In the genomic region with DNA sequence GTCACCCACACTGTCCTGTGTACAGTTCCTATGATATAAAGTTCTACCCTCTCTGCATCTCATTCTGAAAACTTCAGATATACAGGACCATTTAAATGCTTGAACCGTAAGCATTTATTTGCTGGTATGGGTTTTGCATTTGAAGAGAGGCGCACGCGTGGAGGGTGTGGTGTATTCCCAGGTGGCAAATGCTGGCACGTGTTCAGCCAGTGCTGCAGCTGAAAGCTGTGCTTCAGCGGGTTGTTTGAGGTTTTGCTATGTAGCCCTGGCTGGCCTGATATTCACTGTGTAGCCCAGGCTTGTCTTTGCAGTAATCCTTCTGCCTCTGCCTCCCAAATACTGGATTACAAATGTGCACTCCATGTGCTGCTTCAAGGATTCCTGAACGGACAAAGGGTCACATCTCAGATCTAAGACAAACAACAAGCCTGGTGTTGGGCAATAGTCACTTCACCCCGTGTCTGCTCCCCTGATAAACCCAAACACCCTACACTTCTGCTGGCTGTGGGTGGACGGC, we compare ENCODE assay signal across 15 mouse cellular contexts.
DNase-seq lines count a peak whose midpoint lies in the region; ATAC-seq and TF ChIP-seq lines count a peak whose summit lies in the region.
"Had no signal": no experiment of that assay in that cellular context is flagged by ENCODE, and none has a peak within 500 bp of the region (broad histone marks: within the 10 kb centered on the region; RNA-seq: fewer than 3 reads in every experiment).

No protein-coding gene starts in this region.

- no peak for ATAC-seq in liver, postnatal 0 days
- no peak for ATAC-seq in erythroid progenitor cell, adult 5-6 weeks (replicated peaks; ENCODE audit: low FRiP score, poor library complexity, severe bottlenecking)
- ATAC-seq: inflammation-experienced regulatory T-cells, adult 6 months; midbrain, embryonic 13.5 days had no signal

- peaks cover 2% of the 10 kb centered on the region; the same call in 1 of the 2 replicates for H3K79me2 ChIP-seq in liver, adult 2 months (ENCODE audit: control insufficient read depth, insufficient read depth, low read length)

- no peak for TF ChIP-seq POLR2A in liver, adult 2 months (IDR thresholded peaks at IDR 0.05; ENCODE audit: extremely low read depth, insufficient read depth, low read length)

- H3K27ac ChIP-seq in liver, adult 2 months (replicated peaks; ENCODE audit: insufficient read depth, low read depth, low read length) = no peak overlapping the region
- H3K27ac ChIP-seq in liver, postnatal 0 days (ENCODE audit: low read depth) = no peak overlapping the region
- H3K27ac ChIP-seq in gastrocnemius, adult 2 months = no peak overlapping the region; the same call in 1 of the 2 replicates
- H3K27ac ChIP-seq: forebrain, embryonic 10.5 days; limb, embryonic 13.5 days; midbrain, embryonic 13.5 days had no signal

- WGBS in liver, adult 2 months = 69% methylated on average over 9 of the region's 9 CpGs
- 74% methylated on average over 9 of the region's 9 CpGs for WGBS in liver, postnatal 0 days (ENCODE audit: insufficient replicate concordance)

- peak; percentile 50 for DNase-seq in adrenal gland, postnatal 14 days
- DNase-seq in adrenal gland, adult 8-10 months = no peak
- peak; percentile 42 for DNase-seq in liver, adult 2 months (ENCODE audit: extremely low read depth, low read depth, low spot score)
- no peak for DNase-seq in liver, postnatal 0 days
- DNase-seq in gastrocnemius, adult 2 months = peak; percentile 65
- peak; percentile 36 to 51 for DNase-seq in heart, postnatal 10 days
- DNase-seq in frontal cortex, postnatal 25 days (ENCODE audit: low spot score in 2 of 2) = no peak
- DNase-seq: cerebellum, adult 9-11 months; kidney, postnatal 14 days; thymus, adult 18-20 months had no signal

- no peak overlapping the region for H3K4me2 ChIP-seq in liver, postnatal 0 days (ENCODE audit: low read depth, low read length)
- H3K4me2 ChIP-seq: limb, embryonic 13.5 days; midbrain, embryonic 13.5 days had no signal

- no peak for TF ChIP-seq EP300 in liver, postnatal 0 days (IDR thresholded peaks at IDR 0.05; ENCODE audit: low read depth)

- peaks cover 2% of the 10 kb centered on the region; the same call in 1 of the 2 replicates for H3K9me3 ChIP-seq in liver, postnatal 0 days (ENCODE audit: low read length)
- H3K9me3 ChIP-seq: limb, embryonic 13.5 days; midbrain, embryonic 13.5 days had no signal

- peaks cover 5% of the 10 kb centered on the region for H3K36me3 ChIP-seq in liver, adult 2 months (ENCODE audit: control insufficient read depth, insufficient read depth, low read length)
- 0 out of 2 replicates have a peak, but pooled peaks cover 5% of the 10 kb centered on the region for H3K36me3 ChIP-seq in liver, postnatal 0 days (replicated peaks; ENCODE audit: insufficient read depth, low read length)
- H3K36me3 ChIP-seq: limb, embryonic 13.5 days had no signal

- TF ChIP-seq CTCF in liver, adult 2 months (IDR thresholded peaks at IDR 0.05; ENCODE audit: low read depth, low read length) = no peak
- TF ChIP-seq CTCF in liver, postnatal 0 days (IDR thresholded peaks at IDR 0.05; ENCODE audit: low read depth) = no peak
- TF ChIP-seq CTCF in gastrocnemius, adult 2 months (IDR thresholded peaks at IDR 0.05) = no peak

- H3K9ac ChIP-seq in liver, adult 2 months (ENCODE audit: low read depth, low read length) = no peak overlapping the region
- no peak overlapping the region for H3K9ac ChIP-seq in liver, postnatal 0 days (replicated peaks)
- H3K9ac ChIP-seq: limb, embryonic 13.5 days; midbrain, embryonic 13.5 days had no signal

- H3K4me3 ChIP-seq in liver, adult 2 months (ENCODE audit: insufficient read depth, low read depth, low read length) = no peak overlapping the region
- H3K4me3 ChIP-seq in liver, postnatal 0 days (ENCODE audit: low read depth, low read length) = no peak overlapping the region
- no peak overlapping the region for H3K4me3 ChIP-seq in gastrocnemius, adult 2 months
- H3K4me3 ChIP-seq: forebrain, embryonic 10.5 days; limb, embryonic 13.5 days; midbrain, embryonic 13.5 days had no signal

- no peaks in the 10 kb centered on the region for H3K27me3 ChIP-seq in liver, adult 2 months (ENCODE audit: control insufficient read depth, insufficient read depth, low read length)
- H3K27me3 ChIP-seq in liver, postnatal 0 days (ENCODE audit: insufficient read depth, low read length) = no peaks in the 10 kb centered on the region
- H3K27me3 ChIP-seq: limb, embryonic 13.5 days; midbrain, embryonic 13.5 days had no signal

- intact Hi-C loops in gastrocnemius, adult 2 months (cut with DNase I) = no loop called here
- intact Hi-C loops in heart, postnatal 10 days (cut with DNase I) = no loop called here

- H3K4me1 ChIP-seq in liver, adult 2 months (ENCODE audit: control insufficient read depth, insufficient read depth, low read length) = no peaks in the 10 kb centered on the region
- H3K4me1 ChIP-seq in liver, postnatal 0 days (ENCODE audit: insufficient read depth) = no peaks in the 10 kb centered on the region
- H3K4me1 ChIP-seq: midbrain, embryonic 13.5 days had no signal

Comparison
In these comparisons a context has a peak if more than half of its experiments do, and no peak if none do; other contexts are left out.
1. DNase-seq: peak in adrenal gland, postnatal 14 days (single experiment), liver, adult 2 months (single experiment), gastrocnemius, adult 2 months (single experiment) and heart, postnatal 10 days (2 of 2); none in adrenal gland, adult 8-10 months (single experiment), liver, postnatal 0 days (single experiment) and frontal cortex, postnatal 25 days (0 of 2).